Mouse (Mus musculus) bone marrow, adult 2 months (tissue): ENCODE data around the gene Itpripl1.

Experiments
- CTCF ChIP-seq: fragments of 200-500 bp; IDR thresholded peaks from 2 replicates; pipeline ENCODE4 v1.5.1; 2011; ENCODE audit warnings: low read length, control low read depth; ENCODE audit not compliant: control insufficient read depth, insufficient read depth
- POLR2A ChIP-seq: fragments of 200-500 bp; IDR thresholded peaks from 2 replicates; pipeline ENCODE4 v1.6.1; 2011; ENCODE audit warnings: low read depth, mild to moderate bottlenecking, control low read depth, low read length, borderline replicate concordance; ENCODE audit not compliant: control insufficient read depth

DNA sequence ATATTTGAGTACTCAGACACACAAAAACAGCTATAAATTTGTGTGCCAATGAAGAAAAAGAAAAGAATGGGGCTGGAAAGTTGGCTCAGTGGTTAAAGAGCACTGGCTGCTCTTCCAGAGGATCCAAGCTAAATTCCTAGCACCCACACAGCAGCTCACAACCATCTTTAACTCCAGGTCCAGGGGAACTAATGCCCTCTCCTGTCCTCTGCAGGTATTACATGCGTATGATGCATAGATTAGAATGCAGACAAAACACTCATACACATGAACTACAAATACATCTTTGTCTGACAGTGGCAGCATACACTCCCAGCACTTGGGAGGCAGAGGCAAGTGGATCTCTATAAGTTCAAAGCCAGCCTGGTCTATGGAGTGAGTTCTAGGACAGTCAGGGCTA lies 3.6 kb downstream of the Itpripl1 start:
- no peak for TF ChIP-seq CTCF
- TF ChIP-seq POLR2A, result no peak
